Mouse (Mus musculus) kidney, adult 8-10 months (tissue): ENCODE data around the gene Mroh3.

Experiments
- DNase-seq, 2 experiments: peaks; one replicate each; pipeline ENCODE4 v3.0.0; 2022

The Mroh3 gene

DNA sequence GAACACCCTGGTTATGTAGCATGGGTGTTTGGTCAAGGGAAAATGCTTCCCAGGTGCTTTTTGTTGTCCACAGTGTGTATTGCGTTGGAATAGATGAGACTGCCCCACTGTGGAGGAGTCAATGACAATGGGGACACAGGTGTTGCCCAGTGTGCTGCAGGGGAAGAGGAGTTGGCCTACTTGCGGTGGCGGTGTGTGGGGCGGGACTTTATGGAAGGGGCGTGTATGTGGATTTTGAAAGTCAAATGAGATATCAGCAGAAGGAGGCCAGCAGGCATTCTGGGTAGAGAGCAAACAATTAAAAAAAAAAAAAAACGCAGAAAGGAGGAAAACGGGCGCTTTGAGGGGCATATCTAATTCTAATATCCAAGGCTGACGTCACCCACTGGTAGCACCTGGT is 62.9 kb downstream of the Mroh3 start:
- no peak for DNase-seq

DNA sequence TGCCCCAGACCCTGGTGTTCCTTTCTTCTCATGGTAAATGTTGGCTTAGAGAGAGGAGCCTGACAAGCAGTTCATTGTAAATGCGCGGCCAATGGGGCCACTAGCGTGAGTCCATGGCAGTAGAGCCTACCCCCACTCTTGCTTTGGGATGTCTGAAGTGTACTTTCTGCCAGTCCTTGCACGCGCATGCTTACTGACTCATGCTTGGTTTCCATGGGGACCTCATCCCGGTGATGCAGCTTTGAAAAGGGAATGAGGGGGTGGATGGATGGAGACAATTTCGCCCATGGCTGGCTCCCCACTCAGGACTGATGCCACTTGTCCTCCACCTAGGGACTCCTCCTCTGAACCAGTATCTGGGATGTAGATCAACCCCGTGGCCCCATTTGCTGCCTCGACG is 69.1 kb downstream of the Mroh3 start:
- no peak for DNase-seq

DNA sequence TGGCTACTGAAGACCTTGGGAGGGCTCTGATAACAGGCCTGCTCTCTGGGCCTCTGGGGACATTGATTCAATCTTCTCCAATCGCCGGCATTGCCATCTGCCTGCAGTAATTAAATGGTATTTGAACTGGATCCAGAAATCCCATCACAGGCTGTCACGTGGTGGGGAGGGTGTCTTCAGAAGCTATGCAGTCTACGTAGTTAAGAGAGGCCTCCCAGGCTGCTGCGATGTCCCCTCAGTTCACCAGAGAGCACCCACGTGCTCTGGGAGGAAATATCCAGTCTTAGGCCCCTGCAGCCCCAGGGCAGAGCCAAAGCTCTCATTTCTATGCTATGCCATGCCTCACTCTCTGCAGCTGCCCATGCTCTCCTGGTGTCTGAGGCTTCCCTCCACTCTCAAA is 70.3 kb downstream of the Mroh3 start:
- peak in 1 of 2 experiments; percentile 21 for DNase-seq

DNA sequence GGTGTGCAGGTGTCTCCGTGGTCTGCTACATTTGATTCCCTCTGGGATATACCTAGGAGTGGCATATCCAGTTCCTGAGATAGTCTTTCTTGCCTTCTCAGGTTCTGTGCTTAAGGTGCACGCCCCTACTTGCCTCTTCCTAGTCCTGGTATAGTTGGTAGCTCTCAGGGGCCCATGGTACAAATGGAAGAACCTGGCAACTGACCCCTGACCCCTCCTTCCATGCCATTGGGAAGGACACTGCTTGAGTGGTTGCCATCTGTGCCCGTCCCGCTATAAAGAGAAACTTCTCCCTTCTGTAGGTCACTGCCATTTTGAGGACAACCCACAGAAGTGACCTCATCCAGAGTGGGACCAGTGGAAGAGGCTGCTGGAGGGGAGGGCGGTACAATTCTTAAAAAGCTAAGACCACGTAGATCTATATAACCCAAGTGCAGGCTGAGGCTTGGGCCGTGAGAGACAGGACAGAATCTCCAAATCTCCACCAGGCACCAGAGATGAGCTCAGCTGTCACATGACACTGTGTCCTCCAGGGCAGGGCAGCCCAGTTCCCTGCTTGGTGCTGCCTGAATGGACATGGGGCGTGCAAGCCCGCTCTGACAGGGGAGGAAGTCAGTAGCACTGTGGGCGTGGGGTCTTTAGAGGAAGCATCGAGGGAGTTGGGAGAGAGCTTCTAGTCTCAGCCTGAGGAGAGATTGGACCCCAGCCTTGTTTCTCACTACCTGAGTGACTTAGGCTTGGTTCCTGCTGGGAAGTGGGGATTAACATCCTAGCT is 71.3 kb downstream of the Mroh3 start:
- DNase-seq: peak; percentile 26 to 33

DNA sequence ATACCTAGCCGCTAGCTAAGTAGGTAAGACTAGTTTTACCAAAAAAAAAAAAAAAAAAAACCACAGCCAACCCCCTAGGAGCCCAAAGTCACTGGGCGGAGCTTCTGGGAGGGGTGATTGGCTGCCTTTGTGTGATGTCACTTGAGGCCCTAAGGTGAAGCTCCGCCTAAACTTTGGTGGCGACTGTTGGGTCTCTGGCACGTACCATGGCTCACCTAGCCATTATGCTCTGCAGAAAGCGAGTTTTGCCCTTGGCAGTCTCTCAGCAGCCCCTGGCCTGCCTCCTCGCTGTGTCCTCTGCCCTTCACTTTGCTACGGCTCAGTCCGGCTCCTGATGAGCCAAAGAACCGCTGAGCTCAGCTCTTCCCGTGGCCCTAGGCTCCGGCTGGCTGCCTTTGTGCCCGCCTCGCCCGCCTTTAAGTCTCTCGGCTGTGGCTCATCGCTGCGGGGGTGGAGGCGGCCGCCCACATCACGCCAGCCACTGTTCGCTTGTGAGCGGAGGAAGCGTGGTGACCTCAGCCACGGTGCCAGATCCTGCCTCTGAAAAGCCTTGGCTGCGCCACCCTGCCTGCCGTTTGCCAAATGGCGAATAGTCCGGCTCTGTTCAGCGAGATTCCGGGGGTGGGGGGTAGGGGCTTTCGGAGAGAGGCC is 72.5 kb downstream of the Mroh3 start:
- DNase-seq: peak; percentile 87 to 90

DNA sequence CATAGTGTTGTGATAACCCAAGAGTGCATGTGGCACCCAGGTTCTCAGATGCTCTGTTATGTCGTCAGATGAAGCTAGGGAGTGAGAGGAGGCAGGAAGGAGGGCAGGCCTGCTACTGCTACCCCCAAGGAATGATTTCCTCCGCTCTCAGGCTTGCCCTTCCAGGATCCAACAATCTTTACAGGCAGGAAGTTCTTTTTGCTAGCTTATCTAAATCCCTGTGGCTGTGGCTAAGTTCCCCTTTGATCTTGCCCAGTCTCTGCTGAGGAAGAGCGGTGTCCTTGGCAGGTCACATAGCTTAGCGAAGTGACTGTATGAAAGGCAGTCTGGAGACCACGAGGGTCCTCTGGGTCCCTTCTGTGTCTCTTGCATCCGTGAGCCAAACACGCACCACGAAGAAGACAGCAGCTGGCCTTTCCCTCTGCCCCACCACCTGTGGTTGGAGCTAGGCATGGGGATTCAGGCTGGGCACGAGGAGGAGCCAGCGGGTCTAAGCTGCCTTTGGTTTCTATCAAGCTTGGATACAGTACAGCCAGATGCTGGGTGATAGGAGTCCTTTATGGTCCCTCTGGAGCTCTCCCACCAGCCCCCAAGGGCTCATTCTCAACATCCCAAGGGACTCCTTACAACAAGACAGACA is 74.3 kb downstream of the Mroh3 start:
- DNase-seq: no peak

DNA sequence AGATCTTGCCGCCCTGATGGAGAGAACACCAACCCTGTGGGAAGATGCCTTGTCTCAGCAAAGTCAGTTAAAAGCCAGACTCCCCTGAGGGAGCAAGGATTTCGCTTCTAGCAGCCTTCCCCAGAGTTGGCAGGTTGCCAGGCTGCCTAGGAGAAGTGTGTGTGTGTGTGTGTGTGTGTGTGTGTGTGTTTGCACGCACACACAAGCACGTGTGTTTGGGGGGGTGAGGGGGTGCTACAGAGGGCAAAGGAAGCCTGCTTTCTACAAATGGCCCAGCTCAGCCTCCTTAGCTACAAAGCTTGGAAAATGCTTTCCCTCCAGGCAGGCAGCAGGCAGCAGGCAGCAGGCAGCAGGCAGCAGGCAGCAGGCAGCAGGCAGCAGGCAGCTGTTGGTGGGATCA is 75.1 kb downstream of the Mroh3 start:
- DNase-seq: peak in 1 of 2 experiments; percentile 38

DNA sequence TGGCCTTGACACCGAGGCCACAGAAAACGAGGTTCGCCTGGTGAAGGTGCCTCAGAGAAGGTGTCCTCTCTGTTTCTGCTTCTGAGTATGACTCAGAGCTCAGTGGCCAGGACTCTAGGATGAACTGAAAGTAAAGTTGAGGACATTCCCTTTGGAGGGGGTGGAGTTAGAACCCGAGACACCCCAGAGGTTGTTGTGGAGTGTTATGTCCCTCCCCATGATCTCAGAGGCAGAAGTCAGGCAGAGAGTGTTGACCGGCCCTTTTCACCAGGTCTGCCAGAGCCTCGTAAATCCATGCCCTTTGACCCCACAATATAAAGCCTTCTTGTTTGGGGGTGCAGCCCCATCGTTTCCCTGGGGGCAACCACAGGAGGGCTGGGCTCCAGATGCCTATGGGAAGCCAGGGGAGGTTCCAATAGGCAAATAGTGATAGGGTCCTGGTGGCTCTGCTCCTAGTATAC is 75.5 kb downstream of the Mroh3 start:
- DNase-seq: no peak

DNA sequence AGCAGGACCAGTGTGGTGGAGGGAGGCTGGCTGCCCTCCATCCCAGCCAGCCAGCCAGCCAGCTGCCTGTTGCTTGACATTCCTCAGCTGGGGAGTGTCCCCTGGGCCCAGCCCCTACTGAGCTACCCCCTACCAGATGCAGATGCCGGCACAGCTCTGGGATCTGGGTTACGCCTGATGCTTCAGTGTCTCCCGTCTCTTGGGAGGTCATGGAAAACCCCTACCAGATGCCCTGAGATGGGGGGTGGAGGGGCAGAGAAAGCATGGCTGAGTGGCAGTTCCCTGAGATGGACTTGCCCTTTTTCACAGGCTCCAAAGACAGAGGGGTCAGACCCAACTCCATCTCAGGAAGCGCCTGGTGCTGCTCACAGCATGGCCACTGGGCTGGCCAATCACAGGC is 76.1 kb downstream of the Mroh3 start:
- no peak for DNase-seq

DNA sequence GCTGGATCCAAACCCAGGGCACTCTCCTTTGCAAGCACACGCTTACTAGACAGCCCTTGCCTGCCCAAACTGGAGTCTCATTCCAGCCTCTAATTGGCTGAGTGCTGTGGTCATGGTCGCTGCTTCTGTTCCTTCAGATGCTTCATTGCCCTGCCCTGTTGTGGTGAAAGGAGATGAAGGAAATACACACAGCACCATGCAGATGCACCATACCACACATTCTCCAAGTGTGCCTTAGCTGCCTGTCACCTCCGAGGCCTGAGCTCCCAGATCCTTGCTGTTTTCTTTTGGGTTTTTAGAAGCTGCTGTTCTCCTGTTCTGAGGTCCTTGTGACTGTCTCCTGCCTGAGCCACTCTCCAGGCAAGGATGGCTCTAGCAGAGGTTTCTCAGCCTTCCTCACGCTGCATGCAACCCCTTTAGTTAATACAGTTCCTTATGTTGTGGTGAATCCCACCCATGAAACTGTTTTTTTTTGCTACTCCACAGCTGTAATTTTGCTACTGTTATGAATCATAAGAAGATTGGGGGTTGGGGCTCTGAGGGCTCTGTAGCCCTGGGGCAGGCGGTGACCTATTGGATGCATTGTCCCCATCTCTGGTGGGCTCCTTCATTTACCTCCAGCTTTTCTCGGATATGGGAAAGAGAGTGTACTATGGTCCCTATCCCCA is 76.7 kb downstream of the Mroh3 start:
- no peak for DNase-seq

DNA sequence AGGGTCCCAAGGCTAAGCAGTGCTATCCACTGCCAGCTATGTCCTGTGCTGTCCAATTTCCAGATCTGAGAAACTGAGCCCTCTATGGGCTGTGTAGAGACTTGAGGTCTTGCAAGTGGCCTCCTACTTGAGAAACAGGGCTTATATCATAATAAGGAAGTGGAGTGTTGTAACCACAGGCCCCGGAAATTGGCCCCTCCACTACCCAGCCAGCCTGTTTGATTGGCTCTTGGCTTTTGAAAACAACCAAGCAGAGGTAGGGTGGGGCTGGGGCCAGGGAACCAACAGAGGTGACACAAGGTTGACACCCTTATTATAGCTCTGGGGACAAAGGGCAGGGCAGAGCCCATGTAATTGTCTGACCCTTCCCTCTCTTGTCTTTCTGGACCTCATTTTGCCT is 77.6 kb downstream of the Mroh3 start:
- DNase-seq: peak in 1 of 2 experiments; percentile 30

DNA sequence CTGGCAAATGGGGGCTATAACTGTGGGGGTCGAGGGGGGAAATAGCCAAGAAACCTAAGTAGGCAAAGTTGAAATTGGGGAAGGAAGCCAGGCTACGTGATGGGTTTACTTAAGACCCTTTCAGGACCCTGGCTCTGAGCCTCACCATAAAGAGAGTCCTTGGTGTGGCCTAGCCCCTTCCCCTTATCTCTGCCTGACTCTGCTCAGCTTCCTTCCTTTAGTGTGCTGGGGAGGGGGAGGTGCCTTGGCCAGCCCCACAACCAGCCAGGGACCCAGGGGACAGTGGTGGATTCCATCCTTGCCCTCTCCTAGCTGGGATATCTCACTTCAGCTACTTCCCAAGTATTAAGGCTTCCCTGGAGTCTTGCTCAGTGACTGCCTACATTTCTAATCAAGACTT is 78.1 kb downstream of the Mroh3 start:
- no peak for DNase-seq

DNA sequence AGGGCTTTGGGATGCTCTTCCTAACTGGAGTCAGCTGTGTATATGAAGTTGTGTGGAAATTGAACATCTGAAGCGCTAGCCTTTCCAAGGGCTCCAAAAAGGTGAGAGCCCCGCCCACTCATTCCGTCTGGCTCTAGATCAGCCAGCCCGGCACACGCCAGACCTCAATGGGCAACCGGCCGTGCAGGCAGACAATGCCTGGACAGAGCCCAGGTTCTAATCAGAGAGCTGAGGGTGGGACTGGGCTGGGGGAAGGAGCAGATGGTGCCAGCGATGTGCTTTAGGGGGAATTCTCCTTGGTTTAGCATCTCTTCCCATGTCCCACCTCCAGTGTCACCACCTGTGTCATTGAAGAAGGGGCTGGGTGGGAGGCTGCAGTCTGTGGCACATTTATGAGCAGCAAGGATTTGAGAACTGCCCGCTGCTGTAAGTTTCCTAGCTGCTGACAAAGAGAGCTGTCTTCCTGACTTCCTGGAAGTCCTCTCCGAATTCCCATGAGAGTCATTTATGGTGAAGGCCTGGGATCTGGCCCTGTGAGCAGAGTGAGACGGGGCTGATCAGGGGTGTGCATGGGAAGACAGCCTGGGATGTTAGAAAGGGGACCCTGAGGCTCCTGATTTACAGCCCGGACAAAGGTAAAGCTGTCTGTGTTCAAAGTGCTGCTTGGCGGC is 78.9 kb downstream of the Mroh3 start:
- peak in 1 of 2 experiments; percentile 15 for DNase-seq

DNA sequence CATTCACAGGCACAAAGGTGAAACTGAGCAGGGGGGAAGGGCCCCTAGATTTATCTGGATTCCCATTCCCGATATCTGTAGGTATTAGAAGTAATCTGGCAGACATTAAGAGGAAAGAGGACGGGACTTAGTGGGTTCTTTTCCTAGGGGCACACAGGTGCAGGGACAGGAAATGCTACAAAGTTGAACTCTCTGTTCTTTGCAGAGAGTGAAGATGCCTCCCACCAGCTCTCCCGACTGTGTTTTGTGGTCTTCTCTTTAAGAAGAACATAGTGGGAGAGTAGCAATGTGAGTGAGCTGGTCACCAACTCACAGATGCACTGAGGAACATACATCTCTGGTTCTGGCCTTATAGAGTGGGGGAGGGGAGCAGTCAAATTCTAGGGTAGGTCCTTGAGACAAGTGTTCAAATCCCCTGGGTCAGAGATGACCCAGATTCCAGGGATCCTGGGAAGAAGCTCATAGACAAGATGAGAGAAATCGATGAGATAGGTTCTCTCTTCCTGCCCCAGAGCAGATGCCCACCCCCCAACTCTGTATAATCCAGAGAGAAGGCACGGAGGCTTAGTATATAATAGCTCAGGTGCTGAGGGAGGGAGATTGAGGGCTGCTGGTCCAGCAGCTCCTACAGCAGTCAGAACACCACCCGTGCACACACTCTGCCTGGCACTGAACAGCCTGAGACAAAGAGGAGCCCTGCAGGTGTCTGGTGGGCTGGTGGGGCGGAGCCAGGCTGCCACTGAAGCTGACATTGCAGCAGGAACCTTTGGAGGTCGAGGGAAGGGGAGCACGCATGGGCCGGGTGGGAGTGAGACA is 80.0 kb downstream of the Mroh3 start:
- no peak for DNase-seq
